Mouse (Mus musculus) liver, embryonic 12.5 days (tissue): ENCODE measurements at regions not wholly inside any gene's neighbourhood (a gene's known extent, or its start where the extent isn't known, plus 50 kb on each side); places are given as distances from the start of the nearest gene placed in this dataset.

ENCODE experiments used
- ATAC-seq: fragments of 200-750 bp; cut with Nextera tagmentation; 2 replicates; pipeline ENCODE4 v1.8.0; 2017; ENCODE audit warnings: moderate number of reproducible peaks, mild to moderate bottlenecking, moderate library complexity
- H3K27ac ChIP-seq: fragments of 300-500 bp; sonication (generic); 2 replicates; pipeline ENCODE4 v1.5.1; 2016; ENCODE audit warnings: mild to moderate bottlenecking
- H3K27me3 ChIP-seq: fragments of 300-500 bp; sonication (generic); replicated peaks from 2 replicates; pipeline ENCODE4 v1.6.1; 2016; ENCODE audit warnings: mild to moderate bottlenecking, moderate library complexity
- H3K36me3 ChIP-seq: fragments of 300-500 bp; sonication (generic); 2 replicates; pipeline ENCODE4 v1.6.1; 2016; ENCODE audit warnings: mild to moderate bottlenecking, moderate library complexity
- H3K4me1 ChIP-seq: fragments of 300-500 bp; sonication (generic); 2 replicates; pipeline ENCODE4 v1.6.1; 2016
- H3K4me2 ChIP-seq: fragments of 300-500 bp; sonication (generic); 2 replicates; pipeline ENCODE4 v1.6.1; 2016; ENCODE audit warnings: mild to moderate bottlenecking, moderate library complexity
- H3K4me3 ChIP-seq: fragments of 300-500 bp; sonication (generic); 2 replicates; pipeline ENCODE4 v1.5.1; 2016; ENCODE audit warnings: mild to moderate bottlenecking, moderate library complexity
- H3K9ac ChIP-seq: fragments of 300-500 bp; sonication (generic); 2 replicates; pipeline ENCODE4 v1.6.1; 2016; ENCODE audit warnings: mild to moderate bottlenecking, moderate library complexity
- H3K9me3 ChIP-seq: fragments of 300-500 bp; sonication (generic); replicated peaks from 2 replicates; pipeline ENCODE4 v1.6.1; 2016; ENCODE audit warnings: mild to moderate bottlenecking, moderate library complexity
- WGBS: fragments of 180-500 bp; shearing (Covaris S2); methylation state at CpG from one replicate; pipeline ENCODE4 v1.1.7; 2016; ENCODE audit not compliant: insufficient replicate concordance; 5-methylcytosine and 5-hydroxymethylcytosine counted together

GRCm38 (mm10) chr3:60811924-60812323 is 190.7 kb upstream of the P2ry1 start:
- 61% methylated on average over 5 of the region's 5 CpGs for WGBS
- Histone ChIP-seq H3K27me3 (no peaks in the 10 kb centered on the region), H3K4me3 (no peak overlapping the region), H3K36me3 (no peaks in the 10 kb centered on the region), H3K9ac (no peak overlapping the region), H3K4me1 (peaks cover 18% of the 10 kb centered on the region; the same call in 1 of the 2 replicates), H3K27ac (no peak overlapping the region), H3K4me2 (no peak overlapping the region), H3K9me3 (no peaks in the 10 kb centered on the region)
- no peak for ATAC-seq

- Histone ChIP-seq H3K4me2 (no peak overlapping the region), H3K27ac (no peak overlapping the region), H3K9ac (no peak overlapping the region), H3K4me1 (peaks cover 32% of the 10 kb centered on the region), H3K36me3 (no peaks in the 10 kb centered on the region), H3K9me3 (no peaks in the 10 kb centered on the region), H3K4me3 (no peak overlapping the region), H3K27me3 (no peaks in the 10 kb centered on the region)
- no peak for ATAC-seq
- WGBS = 72% methylated on average over 3 of the region's 3 CpGs
Observed at GRCm38 (mm10) chr3:60813485-60813884, 189.1 kb upstream of the P2ry1 start.

GRCm38 (mm10) chr3:60819684-60820281 is 182.8 kb upstream of the P2ry1 start:
- peaks cover 76% of the 10 kb centered on the region for H3K4me1 ChIP-seq
- peak overlapping the region; percentile 62 for H3K4me2 ChIP-seq
- ATAC-seq = peak; percentile 93
- peak overlapping the region; percentile 66 for H3K9ac ChIP-seq
- H3K27ac ChIP-seq = peak overlapping the region; percentile 96
- H3K27me3 ChIP-seq = no peaks in the 10 kb centered on the region
- no peaks in the 10 kb centered on the region for H3K9me3 ChIP-seq
- H3K4me3 ChIP-seq = peak overlapping the region; percentile 26; the same call in 1 of the 2 replicates
- no peaks in the 10 kb centered on the region for H3K36me3 ChIP-seq
- WGBS = 13% methylated on average over 4 of the region's 4 CpGs

- no peak overlapping the region for H3K4me3 ChIP-seq
- no peaks in the 10 kb centered on the region for H3K27me3 ChIP-seq
- peak; percentile 63 for ATAC-seq
- H3K9me3 ChIP-seq = no peaks in the 10 kb centered on the region
- peak overlapping the region; percentile 32 for H3K4me2 ChIP-seq
- H3K9ac ChIP-seq = peak overlapping the region; percentile 56
- peak overlapping the region; percentile 96 for H3K27ac ChIP-seq
- peaks cover 75% of the 10 kb centered on the region for H3K4me1 ChIP-seq
- no peaks in the 10 kb centered on the region for H3K36me3 ChIP-seq
Observed at GRCm38 (mm10) chr3:60821463-60821862, 181.1 kb upstream of the P2ry1 start.

- H3K27me3 ChIP-seq = no peaks in the 10 kb centered on the region
- H3K4me2 ChIP-seq = no peak overlapping the region
- ATAC-seq = no peak
- H3K9me3 ChIP-seq = no peaks in the 10 kb centered on the region
- no peak overlapping the region for H3K27ac ChIP-seq
- no peak overlapping the region for H3K9ac ChIP-seq
- H3K4me3 ChIP-seq = no peak overlapping the region
- 47% methylated on average over 4 of the region's 4 CpGs for WGBS
- H3K4me1 ChIP-seq = peaks cover 35% of the 10 kb centered on the region
- H3K36me3 ChIP-seq = no peaks in the 10 kb centered on the region
Observed at GRCm38 (mm10) chr3:60826759-60827158, 175.8 kb upstream of the P2ry1 start.

- no peaks in the 10 kb centered on the region for H3K9me3 ChIP-seq
- peak overlapping the region; percentile 48; the same call in 1 of the 2 replicates for H3K27ac ChIP-seq
- 49% methylated on average over 4 of the region's 4 CpGs for WGBS
- peaks cover 6% of the 10 kb centered on the region for H3K4me1 ChIP-seq
- no peaks in the 10 kb centered on the region for H3K36me3 ChIP-seq
- H3K27me3 ChIP-seq = no peaks in the 10 kb centered on the region
- no peak overlapping the region for H3K4me3 ChIP-seq
- no peak overlapping the region for H3K9ac ChIP-seq
- ATAC-seq = peak; percentile 87
- H3K4me2 ChIP-seq = 0 out of 2 replicates have a peak overlapping the region, but pooled peaks have one; percentile 24
Observed at GRCm38 (mm10) chr3:60832385-60832784, 170.2 kb upstream of the P2ry1 start.

GRCm38 (mm10) chr3:60841895-60842294 is 160.7 kb upstream of the P2ry1 start:
- ATAC-seq = no peak
- Histone ChIP-seq H3K9ac (no peak overlapping the region), H3K4me2 (no peak overlapping the region), H3K4me1 (peaks cover 18% of the 10 kb centered on the region), H3K9me3 (no peaks in the 10 kb centered on the region), H3K27me3 (no peaks in the 10 kb centered on the region), H3K27ac (no peak overlapping the region), H3K4me3 (no peak overlapping the region), H3K36me3 (no peaks in the 10 kb centered on the region)
- 100% methylated on average over 1 of the region's 1 CpGs for WGBS

GRCm38 (mm10) chr3:60845293-60845692 is 157.3 kb upstream of the P2ry1 start:
- Histone ChIP-seq H3K4me2 (no peak overlapping the region), H3K4me3 (no peak overlapping the region), H3K36me3 (no peaks in the 10 kb centered on the region), H3K9ac (no peak overlapping the region), H3K27ac (no peak overlapping the region), H3K4me1 (peaks cover 18% of the 10 kb centered on the region), H3K9me3 (no peaks in the 10 kb centered on the region), H3K27me3 (no peaks in the 10 kb centered on the region)
- 69% methylated on average over 2 of the region's 2 CpGs for WGBS
- no peak for ATAC-seq

GRCm38 (mm10) chr3:60848437-60848836 is 154.2 kb upstream of the P2ry1 start:
- Histone ChIP-seq H3K36me3 (no peaks in the 10 kb centered on the region), H3K4me3 (no peak overlapping the region), H3K9me3 (no peaks in the 10 kb centered on the region), H3K4me2 (no peak overlapping the region), H3K27me3 (no peaks in the 10 kb centered on the region), H3K9ac (no peak overlapping the region), H3K27ac (no peak overlapping the region), H3K4me1 (peaks cover 4% of the 10 kb centered on the region)
- no peak for ATAC-seq
- 45% methylated on average over 2 of the region's 2 CpGs for WGBS

GRCm38 (mm10) chr3:60853773-60854172 is 148.8 kb upstream of the P2ry1 start:
- no peak overlapping the region for H3K4me2 ChIP-seq
- no peak overlapping the region for H3K4me3 ChIP-seq
- H3K27ac ChIP-seq = no peak overlapping the region
- 60% methylated on average over 5 of the region's 5 CpGs for WGBS
- no peak for ATAC-seq
- no peaks in the 10 kb centered on the region for H3K4me1 ChIP-seq
- H3K9me3 ChIP-seq = no peaks in the 10 kb centered on the region
- H3K36me3 ChIP-seq = no peaks in the 10 kb centered on the region
- no peak overlapping the region for H3K9ac ChIP-seq
- no peaks in the 10 kb centered on the region; the same call in 1 of the 2 replicates for H3K27me3 ChIP-seq

- ATAC-seq = no peak
- H3K4me1 ChIP-seq = no peaks in the 10 kb centered on the region
- H3K9ac ChIP-seq = no peak overlapping the region
- no peak overlapping the region for H3K27ac ChIP-seq
- H3K36me3 ChIP-seq = no peaks in the 10 kb centered on the region
- H3K4me3 ChIP-seq = no peak overlapping the region
- no peaks in the 10 kb centered on the region; the same call in 1 of the 2 replicates for H3K27me3 ChIP-seq
- H3K4me2 ChIP-seq = no peak overlapping the region
- no peaks in the 10 kb centered on the region for H3K9me3 ChIP-seq
- WGBS = 65% methylated on average over 2 of the region's 2 CpGs
Observed at GRCm38 (mm10) chr3:60855734-60856133, 146.9 kb upstream of the P2ry1 start.

GRCm38 (mm10) chr3:60858474-60859118 is 144.0 kb upstream of the P2ry1 start:
- no peak for ATAC-seq
- WGBS = 67% methylated on average over 5 of the region's 5 CpGs

More at GRCm38 (mm10) chr3:60858474-60859118, 144.0 kb upstream of the P2ry1 start:
- H3K9me3 ChIP-seq = no peaks in the 10 kb centered on the region
- no peak overlapping the region for H3K27ac ChIP-seq
- no peak overlapping the region for H3K4me2 ChIP-seq
- H3K9ac ChIP-seq = no peak overlapping the region
- no peaks in the 10 kb centered on the region for H3K4me1 ChIP-seq
- H3K36me3 ChIP-seq = no peaks in the 10 kb centered on the region
- H3K4me3 ChIP-seq = no peak overlapping the region
- H3K27me3 ChIP-seq = no peaks in the 10 kb centered on the region; the same call in 1 of the 2 replicates
